Mouse (Mus musculus) embryonic facial prominence, embryonic 11.5 days (tissue): ENCODE measurements around the gene Gm13762. TPM values are rescaled to one million over a fixed set of nuclear protein-coding genes. Genes with fewer than 3 reads are reported as not detected.
"Not testable (repeated sequence)": the region's sequence is repeated elsewhere in the genome, so short reads cannot be mapped to it uniquely, and the experiment has no call there.

Experiments used
- ATAC-seq: fragments of 200-750 bp; cut with Nextera tagmentation; replicated peaks from 2 replicates; pipeline ENCODE4 v1.8.0; 2017; ENCODE audit warnings: low read depth; ENCODE audit not compliant: insufficient number of reproducible peaks, low FRiP score, low TSS enrichment
- DNase-seq: peaks from one replicate; pipeline ENCODE4 v3.0.0-alpha.2; 2015; ENCODE audit warnings: low spot score
- H3K27ac ChIP-seq: fragments of 300-500 bp; sonication (generic); replicated peaks from 2 replicates; pipeline ENCODE4 v1.5.1; 2014; ENCODE audit warnings: mild to moderate bottlenecking, low read depth, low read length, control low read depth
- H3K27me3 ChIP-seq: fragments of 300-500 bp; sonication (generic); 2 replicates; pipeline ENCODE4 v1.6.1; 2014; ENCODE audit warnings: mild to moderate bottlenecking, low read length, moderate library complexity, mixed read lengths; ENCODE audit not compliant: control insufficient read depth, insufficient read depth
- H3K36me3 ChIP-seq: fragments of 300-500 bp; sonication (generic); replicated peaks from 2 replicates; pipeline ENCODE4 v1.6.1; 2014; ENCODE audit warnings: low read depth, mild to moderate bottlenecking, low read length, moderate library complexity, mixed read lengths; ENCODE audit not compliant: control insufficient read depth, insufficient read depth
- H3K4me1 ChIP-seq: fragments of 300-500 bp; sonication (generic); 2 replicates; pipeline ENCODE4 v1.6.1; 2014; ENCODE audit warnings: low read length, mixed read lengths; ENCODE audit not compliant: control insufficient read depth, insufficient read depth
- H3K4me2 ChIP-seq: fragments of 300-500 bp; sonication (generic); 2 replicates; pipeline ENCODE4 v1.6.1; 2014; ENCODE audit warnings: low read depth, mild to moderate bottlenecking, control low read depth, low read length, moderate library complexity
- H3K4me3 ChIP-seq: fragments of 300-500 bp; sonication (generic); 2 replicates; pipeline ENCODE4 v1.5.1; 2014; ENCODE audit warnings: low read depth, low read length, control low read depth
- H3K9ac ChIP-seq: fragments of 300-500 bp; sonication (generic); replicated peaks from 2 replicates; pipeline ENCODE4 v1.6.1; 2014; ENCODE audit warnings: mild to moderate bottlenecking, control low read depth, low read length
- H3K9me3 ChIP-seq: fragments of 300-500 bp; sonication (generic); replicated peaks from 2 replicates; pipeline ENCODE4 v1.6.1; 2016; ENCODE audit warnings: mild to moderate bottlenecking, low read length, inconsistent platforms, mixed read lengths; ENCODE audit not compliant: control insufficient read depth
- WGBS: fragments of 180-500 bp; shearing (Covaris S2); extraction: QIAGEN DNeasy Blood & Tissue Kit; methylation state at CpG from one replicate; pipeline ENCODE4 v1.1.7; 2014; 5-methylcytosine and 5-hydroxymethylcytosine counted together
- polyA plus RNA-seq: library from polyadenylated mRNA; unstranded; fragments of >200 nt; fragmentation: Nextera tagmentation; extraction: Ambion mirVana; gene quantifications from 2 replicates; pipeline ENCODE4 v1.2.1, GENCODE M21; 2014

Gene Gm13762
- polyA plus RNA-seq: not detected in 2 replicates

GRCm38 (mm10) chr2:88980181-88980580, at the start of gene Gm13762:
Gene Gm13762 (minus strand): TSS chr2:88980281.
- Histone ChIP-seq H3K27ac (no peak within 1 kb of the TSS), H3K9ac (no peak within 1 kb of the TSS), H3K4me3 (no peak within 1 kb of the TSS), H3K9me3 (no peaks in the 10 kb centered on the region), H3K27me3 (no peaks in the 10 kb centered on the region), H3K36me3 (no peaks in the 10 kb centered on the region), H3K4me1 (no peaks in the 10 kb centered on the region), H3K4me2 (no peak within 1 kb of the TSS)
- no peak for DNase-seq
- WGBS: 84% methylated on average over 1 of the region's 1 CpGs
- ATAC-seq: no peak

- not testable (repeated sequence) for H3K9me3 ChIP-seq, ATAC-seq, H3K4me2 ChIP-seq, H3K36me3 ChIP-seq, H3K4me3 ChIP-seq, H3K27me3 ChIP-seq, H3K9ac ChIP-seq, H3K27ac ChIP-seq, H3K4me1 ChIP-seq, DNase-seq
- 66% methylated on average over 3 of the region's 3 CpGs for WGBS
Measured at GRCm38 (mm10) chr2:89021436-89021835, 41.4 kb upstream of the Gm13762 start.

GRCm38 (mm10) chr2:89018240-89018639, 38.2 kb upstream of the Gm13762 start, which contains the start of gene Olfr1216:
Gene Olfr1216 (minus strand): TSS chr2:89018340.
- DNase-seq (no peak), ATAC-seq (no peak)
- Histone ChIP-seq H3K27ac (no peak within 1 kb of the TSS), H3K27me3 (no peaks in the 10 kb centered on the region), H3K4me3 (no peak within 1 kb of the TSS), H3K4me2 (no peak within 1 kb of the TSS), H3K4me1 (no peaks in the 10 kb centered on the region), H3K36me3 (no peaks in the 10 kb centered on the region), H3K9me3 (no peaks in the 10 kb centered on the region), H3K9ac (no peak within 1 kb of the TSS)
- WGBS: 74% methylated on average over 1 of the region's 1 CpGs

- Histone ChIP-seq H3K9ac (no peak within 1 kb of the TSS), H3K4me3 (no peak within 1 kb of the TSS), H3K27me3 (no peaks in the 10 kb centered on the region), H3K4me2 (no peak within 1 kb of the TSS), H3K27ac (no peak within 1 kb of the TSS), H3K9me3 (no peaks in the 10 kb centered on the region), H3K36me3 (no peaks in the 10 kb centered on the region), H3K4me1 (no peaks in the 10 kb centered on the region)
- DNase-seq (no peak), ATAC-seq (no peak)
- 81% methylated on average over 2 of the region's 2 CpGs for WGBS
Measured at GRCm38 (mm10) chr2:89006873-89007272, 26.8 kb upstream of the Gm13762 start, which contains the start of gene Olfr1215. Gene Olfr1215 (minus strand): TSS chr2:89006973.

- H3K27ac ChIP-seq: no peak within 1 kb of the TSS
- H3K27me3 ChIP-seq: no peaks in the 10 kb centered on the region
- no peak within 1 kb of the TSS for H3K9ac ChIP-seq
- H3K4me3 ChIP-seq: no peak within 1 kb of the TSS
- H3K4me1 ChIP-seq: no peaks in the 10 kb centered on the region
- ATAC-seq (no peak), DNase-seq (no peak)
- 86% methylated on average over 1 of the region's 1 CpGs for WGBS
- H3K4me2 ChIP-seq: no peak within 1 kb of the TSS
- no peaks in the 10 kb centered on the region for H3K9me3 ChIP-seq
- H3K36me3 ChIP-seq: no peaks in the 10 kb centered on the region
Measured at GRCm38 (mm10) chr2:88992553-88992952, 12.5 kb upstream of the Gm13762 start, which contains the start of gene Olfr1214. Gene Olfr1214 (minus strand): TSS chr2:88992653.

GRCm38 (mm10) chr2:88953669-88954068, 26.4 kb downstream of the Gm13762 start, which contains the start of gene Olfr1212:
Gene Olfr1212 (plus strand): TSS chr2:88953969.
- Histone ChIP-seq H3K4me2 (no peak within 1 kb of the TSS), H3K36me3 (no peaks in the 10 kb centered on the region), H3K9me3 (no peaks in the 10 kb centered on the region), H3K27me3 (no peaks in the 10 kb centered on the region), H3K4me1 (no peaks in the 10 kb centered on the region), H3K27ac (no peak within 1 kb of the TSS), H3K9ac (no peak within 1 kb of the TSS), H3K4me3 (no peak within 1 kb of the TSS)
- DNase-seq (no peak), ATAC-seq (no peak)

- Histone ChIP-seq H3K4me1 (no peaks in the 10 kb centered on the region), H3K36me3 (no peaks in the 10 kb centered on the region), H3K27me3 (no peaks in the 10 kb centered on the region), H3K4me3 (no peak within 1 kb of the TSS), H3K9me3 (no peaks in the 10 kb centered on the region), H3K4me2 (no peak within 1 kb of the TSS), H3K27ac (no peak within 1 kb of the TSS), H3K9ac (no peak within 1 kb of the TSS)
- ATAC-seq (no peak), DNase-seq (no peak)
- WGBS: 81% methylated on average over 1 of the region's 1 CpGs
Measured at GRCm38 (mm10) chr2:88938011-88938410, 42.1 kb downstream of the Gm13762 start, which contains the start of gene Olfr1211. Gene Olfr1211 (minus strand): TSS chr2:88938111.
